Mouse (Mus musculus): ENCODE results near the gene Tmem212.
"Not testable (repeated sequence)": the region's sequence is repeated elsewhere in the genome, so short reads cannot be mapped to it uniquely, and the experiment has no call there.

DNA sequence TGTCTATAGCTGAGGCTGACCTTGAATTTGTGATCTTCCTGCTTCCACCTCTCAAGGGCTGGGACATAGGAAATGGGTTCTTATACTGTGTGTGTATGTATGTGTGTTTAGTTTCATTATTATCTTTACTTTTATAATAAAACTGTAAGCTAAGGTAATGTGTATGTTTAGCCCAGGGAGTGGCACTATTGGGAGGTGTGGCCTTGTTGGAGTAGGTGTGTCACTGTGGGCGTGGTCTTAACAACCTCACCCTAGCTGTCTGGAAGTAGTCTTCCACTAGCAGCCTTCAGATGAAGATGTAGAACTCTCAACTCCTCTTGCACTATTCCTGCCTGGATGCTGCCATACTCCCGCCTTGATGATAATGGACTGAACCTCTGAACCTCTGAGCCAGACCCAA is 49.2 kb upstream of the Tmem212 start:
- TF ChIP-seq ZNF384 (IDR thresholded peaks at IDR 0.05; ENCODE audit: low read depth, low read length); HCFC1 (IDR thresholded peaks at IDR 0.05; ENCODE audit: borderline replicate concordance, insufficient read depth, low read length); MAFK (IDR thresholded peaks at IDR 0.05; ENCODE audit: insufficient read depth, low read depth, low read length): not testable (repeated sequence)
